Mouse (Mus musculus) embryo, embryonic 11 days (tissue): ENCODE results near the gene Pmepa1.

Experiments used
- DNase-seq: peaks from one replicate; pipeline ENCODE4 v3.0.0-alpha.2; 2015

The Pmepa1 gene

GRCm38 (mm10) chr2:173224832-173225231, 51.5 kb downstream of the Pmepa1 start:
- no peak for DNase-seq

- no peak for DNase-seq
Measured at GRCm38 (mm10) chr2:173224097-173224496, 52.2 kb downstream of the Pmepa1 start.

- DNase-seq: no peak
Measured at GRCm38 (mm10) chr2:173223496-173223895, 52.8 kb downstream of the Pmepa1 start.

GRCm38 (mm10) chr2:173220754-173221153, 55.6 kb downstream of the Pmepa1 start:
- no peak for DNase-seq

GRCm38 (mm10) chr2:173219256-173219954, 56.9 kb downstream of the Pmepa1 start:
- DNase-seq: peak; percentile 74

DNA sequence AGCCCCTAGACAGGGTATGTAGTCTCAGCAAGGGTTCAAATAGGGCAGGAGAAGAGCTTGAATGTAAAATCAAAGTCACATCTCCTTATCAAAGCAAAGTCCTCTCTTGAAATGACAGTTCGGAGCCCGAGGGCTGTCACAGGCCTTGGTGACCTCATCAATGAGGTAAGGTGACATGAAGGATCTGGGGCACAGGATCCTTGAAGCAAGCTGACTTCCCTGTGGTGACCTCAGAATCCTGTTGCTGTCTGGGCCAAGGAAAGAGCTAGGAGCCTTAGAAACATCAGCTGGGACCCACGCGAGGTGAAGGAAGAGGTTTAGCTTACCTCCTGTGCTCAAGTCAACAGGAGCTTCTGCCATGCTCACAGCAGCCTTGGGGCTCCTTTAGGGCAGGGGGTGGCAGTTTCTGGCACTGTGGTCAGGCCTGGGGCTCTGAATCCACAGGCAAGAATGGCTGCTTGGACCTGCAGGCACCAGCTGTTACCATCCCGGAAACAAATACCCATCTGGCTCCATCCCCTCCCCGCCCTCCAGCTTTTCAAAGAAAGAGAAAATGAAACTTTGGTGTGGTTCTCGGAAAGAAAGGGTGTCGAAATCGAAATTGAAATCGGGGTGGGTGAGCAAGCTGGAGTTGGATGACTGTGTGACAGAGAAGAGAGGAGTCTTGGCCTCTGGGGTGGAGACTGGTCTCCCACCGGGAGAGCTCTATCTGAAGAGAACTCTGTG, 57.8 kb downstream of the Pmepa1 start, which contains the start of gene Zbp1:
Gene Zbp1, minus strand, starts transcription at position 508 of the 726 bp plus-strand sequence.
- DNase-seq: no peak

DNA sequence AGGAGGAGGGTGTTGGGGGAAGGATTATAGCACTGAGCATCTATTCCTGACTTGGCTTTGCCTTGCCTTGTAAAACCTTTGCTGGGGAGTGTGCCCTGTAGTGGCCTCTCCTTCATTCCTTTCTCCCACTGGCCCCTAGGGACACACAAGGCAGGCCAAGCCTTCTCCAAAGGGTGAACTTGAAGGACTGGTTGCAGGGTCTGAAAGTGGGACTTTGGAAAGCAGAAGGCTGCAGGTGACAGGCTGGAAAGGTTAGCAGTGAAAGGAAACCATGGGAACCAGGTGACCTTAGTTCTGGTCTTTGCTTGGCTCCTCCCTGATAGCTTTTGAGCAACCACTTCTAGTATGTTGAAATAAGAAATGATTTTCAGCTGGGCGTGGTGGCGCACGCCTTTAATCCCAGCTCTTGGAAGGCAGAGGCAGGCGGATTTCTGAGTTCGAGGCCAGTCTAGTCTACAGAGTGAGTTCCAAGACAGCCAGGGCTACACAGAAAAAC, 58.5 kb downstream of the Pmepa1 start:
- no peak for DNase-seq

DNA sequence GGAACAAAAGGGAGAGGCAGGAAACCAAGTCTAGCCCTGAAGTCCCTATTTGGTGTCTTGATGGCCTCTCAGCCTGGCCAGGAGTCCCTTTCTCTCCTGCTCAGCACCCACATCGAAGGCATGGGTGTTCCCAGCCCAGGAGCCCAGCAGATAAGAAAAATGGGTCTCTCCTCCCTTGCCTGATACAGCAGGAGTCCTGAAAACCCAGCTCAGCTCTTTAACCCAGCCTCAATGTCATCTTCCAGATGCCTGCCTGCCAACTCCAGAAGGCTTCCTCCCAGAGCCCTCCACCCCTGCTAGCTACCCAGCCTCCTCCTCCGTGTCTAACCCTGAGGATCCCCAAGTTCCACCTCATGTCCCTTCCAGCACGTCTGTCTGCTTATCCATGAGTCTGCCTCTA, 59.1 kb downstream of the Pmepa1 start:
- DNase-seq: no peak

DNA sequence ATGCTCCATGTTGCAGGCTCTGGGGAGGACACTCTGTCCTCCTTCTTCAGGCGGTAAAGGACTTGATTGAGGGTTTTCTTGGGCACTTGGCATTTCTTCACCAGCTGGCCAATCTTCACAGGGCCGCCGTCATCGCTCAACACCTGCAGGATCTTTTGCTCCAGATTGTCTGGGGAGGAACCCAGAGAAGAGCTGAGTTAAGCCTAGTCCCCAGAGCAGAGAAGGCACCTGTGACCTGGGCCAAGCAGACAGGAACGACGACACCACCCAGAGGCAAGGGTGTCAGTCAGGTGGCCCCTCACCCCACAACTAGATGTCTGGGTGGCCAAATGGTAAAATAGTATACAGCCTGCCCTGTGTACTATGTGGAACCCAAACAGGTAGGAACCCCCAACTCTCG, 59.5 kb downstream of the Pmepa1 start:
- no peak for DNase-seq

DNA sequence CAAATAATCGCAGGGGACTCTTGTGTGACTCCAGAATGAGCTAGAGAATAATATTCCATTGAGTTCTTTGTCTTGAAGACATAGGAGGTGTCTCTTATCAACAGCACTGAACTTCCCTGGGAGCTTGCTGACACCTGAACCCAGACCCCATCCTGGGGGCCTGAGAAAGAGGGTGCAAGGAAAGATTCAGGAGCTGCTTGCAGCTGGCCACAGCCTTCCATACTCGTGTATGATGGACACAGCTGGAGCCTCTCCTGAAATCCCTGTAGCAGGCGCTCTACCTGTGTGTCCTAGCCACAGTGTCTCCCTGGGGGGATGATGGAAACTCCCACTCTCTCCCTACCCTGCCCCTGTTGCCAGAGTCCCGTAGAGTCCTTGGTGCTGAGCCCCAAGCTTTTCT, 64.1 kb downstream of the Pmepa1 start:
- no peak for DNase-seq

GRCm38 (mm10) chr2:173209091-173209815, 67.1 kb downstream of the Pmepa1 start:
- DNase-seq: no peak

DNA sequence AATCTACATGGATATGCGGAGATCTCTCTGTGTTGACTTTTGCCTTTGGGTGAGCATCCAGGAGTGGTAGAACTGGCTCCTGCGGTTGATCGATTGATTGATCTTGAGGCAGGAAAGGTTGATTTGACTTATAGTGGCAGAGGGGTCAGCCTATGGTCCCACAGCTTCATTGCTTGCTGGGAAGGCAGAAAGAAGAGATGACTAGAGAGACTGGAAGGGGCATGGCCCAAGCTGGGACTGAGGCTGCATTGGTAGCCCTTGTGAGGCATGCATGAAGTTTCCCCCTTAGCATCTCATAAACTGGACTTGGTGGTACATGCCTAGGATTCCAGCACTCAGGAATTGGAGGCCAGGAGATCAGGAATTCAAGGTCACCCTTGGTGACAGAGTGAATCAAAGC, 69.3 kb downstream of the Pmepa1 start:
- DNase-seq: no peak

- DNase-seq: no peak
Measured at GRCm38 (mm10) chr2:173205563-173206099, 70.7 kb downstream of the Pmepa1 start.

GRCm38 (mm10) chr2:173204671-173205070, 71.7 kb downstream of the Pmepa1 start:
- DNase-seq: no peak

DNA sequence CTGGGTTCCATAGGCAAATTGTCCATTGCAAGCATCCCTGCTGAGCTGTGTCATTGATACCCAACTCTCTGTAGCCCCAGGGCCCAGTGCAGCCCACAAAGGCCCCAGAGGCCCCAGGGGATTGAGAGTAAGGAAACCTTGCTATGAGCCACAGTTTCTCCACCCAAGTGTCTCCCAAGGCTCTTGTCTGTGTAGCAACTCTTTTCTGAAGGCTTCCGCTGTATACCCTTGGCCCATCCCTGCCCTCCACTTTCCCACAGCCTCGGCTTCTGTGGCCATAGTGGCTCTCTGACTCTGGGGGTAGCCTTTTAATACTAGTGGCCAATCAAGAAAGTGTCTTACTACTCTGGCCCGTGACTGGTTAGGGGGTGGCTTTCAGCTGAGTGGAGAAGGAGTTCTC, 72.6 kb downstream of the Pmepa1 start:
- no peak for DNase-seq

DNA sequence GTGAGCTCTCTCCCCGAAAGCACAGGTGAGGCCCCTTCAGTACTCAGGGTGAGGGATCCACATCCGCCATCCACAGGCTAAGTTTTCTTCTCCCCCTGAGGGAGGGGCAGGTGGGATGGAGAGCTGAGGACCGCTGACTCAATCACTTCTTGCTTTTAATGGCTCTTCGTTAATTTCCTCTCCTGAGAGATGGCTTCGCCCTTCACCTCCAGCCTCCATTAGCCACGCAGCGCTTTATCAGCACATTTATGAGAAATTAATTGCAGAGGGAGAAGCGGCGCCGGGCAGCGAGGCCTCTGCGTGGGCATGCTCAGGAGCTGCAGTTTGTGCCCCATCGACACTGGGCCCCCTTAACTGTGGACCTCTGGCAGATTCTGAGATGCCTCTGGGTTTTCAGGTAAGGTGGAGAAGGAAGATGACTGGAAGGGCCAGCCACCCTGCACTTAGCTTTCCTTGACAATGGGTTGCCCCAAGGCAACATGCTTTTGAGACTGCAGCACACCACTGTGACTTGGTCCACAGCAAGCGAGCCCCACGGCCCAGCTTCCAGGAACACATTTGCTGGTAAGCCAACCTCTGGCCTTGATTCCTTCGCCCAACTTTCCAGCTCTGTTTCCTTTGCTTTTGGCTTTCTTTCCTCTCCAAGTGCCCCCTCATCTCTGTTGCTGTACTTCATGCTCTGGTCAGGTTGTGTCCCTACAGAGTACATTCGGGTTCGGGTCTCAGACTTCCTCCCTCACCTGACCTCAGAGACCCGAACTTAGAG, 73.2 kb downstream of the Pmepa1 start:
- no peak for DNase-seq

DNA sequence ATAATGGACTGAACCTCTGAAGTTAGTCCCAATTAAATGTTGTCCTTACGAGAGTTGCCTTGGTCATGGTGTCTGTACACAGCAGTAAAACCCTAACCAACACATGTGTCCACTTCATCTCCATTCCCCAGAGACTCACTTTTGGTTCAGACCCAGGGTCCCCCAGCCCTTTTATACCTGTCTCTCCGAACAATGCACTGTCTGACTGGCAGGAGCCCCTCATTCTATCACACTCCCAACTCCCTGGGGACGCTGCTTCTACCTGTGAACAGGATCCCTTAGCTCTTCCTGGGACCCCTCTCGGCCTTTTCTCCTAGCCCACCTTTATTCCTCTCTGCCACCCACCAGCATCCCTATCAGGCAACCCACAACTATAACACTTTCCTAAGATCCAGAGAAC, 81.5 kb downstream of the Pmepa1 start:
- no peak for DNase-seq

DNA sequence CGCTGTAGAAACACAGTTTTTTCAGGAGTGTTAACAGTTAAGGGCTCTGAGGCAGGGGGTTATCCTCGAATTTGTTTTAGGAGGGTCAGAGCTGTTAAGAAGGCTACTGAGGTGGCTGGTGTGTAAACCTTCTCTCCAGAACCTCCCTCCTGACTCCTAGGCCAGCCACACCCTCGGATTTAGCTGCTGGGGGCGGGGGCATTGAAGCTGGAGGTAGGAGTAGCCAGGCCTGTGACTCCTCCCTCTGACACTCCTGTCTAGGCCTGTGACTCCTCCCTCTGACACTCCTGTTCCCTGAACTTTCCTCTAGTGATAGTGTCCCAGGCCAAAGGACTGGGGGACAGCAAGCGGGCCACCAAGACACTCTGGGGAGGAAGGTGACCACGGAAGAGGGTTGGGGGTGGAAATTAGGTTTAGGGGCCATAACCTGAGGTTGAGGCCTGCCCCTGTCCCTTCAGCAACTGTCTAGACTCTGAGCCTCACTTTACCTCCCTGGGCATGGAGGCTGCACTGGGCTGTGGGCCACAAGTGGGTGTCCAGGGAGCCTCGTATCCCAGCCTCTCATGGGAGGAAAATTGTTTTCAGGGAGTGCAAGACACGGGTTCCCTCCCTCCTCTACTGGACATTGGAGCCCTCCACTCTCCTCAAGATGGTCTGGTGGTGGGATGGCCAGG, 89.0 kb downstream of the Pmepa1 start:
- no peak for DNase-seq

DNA sequence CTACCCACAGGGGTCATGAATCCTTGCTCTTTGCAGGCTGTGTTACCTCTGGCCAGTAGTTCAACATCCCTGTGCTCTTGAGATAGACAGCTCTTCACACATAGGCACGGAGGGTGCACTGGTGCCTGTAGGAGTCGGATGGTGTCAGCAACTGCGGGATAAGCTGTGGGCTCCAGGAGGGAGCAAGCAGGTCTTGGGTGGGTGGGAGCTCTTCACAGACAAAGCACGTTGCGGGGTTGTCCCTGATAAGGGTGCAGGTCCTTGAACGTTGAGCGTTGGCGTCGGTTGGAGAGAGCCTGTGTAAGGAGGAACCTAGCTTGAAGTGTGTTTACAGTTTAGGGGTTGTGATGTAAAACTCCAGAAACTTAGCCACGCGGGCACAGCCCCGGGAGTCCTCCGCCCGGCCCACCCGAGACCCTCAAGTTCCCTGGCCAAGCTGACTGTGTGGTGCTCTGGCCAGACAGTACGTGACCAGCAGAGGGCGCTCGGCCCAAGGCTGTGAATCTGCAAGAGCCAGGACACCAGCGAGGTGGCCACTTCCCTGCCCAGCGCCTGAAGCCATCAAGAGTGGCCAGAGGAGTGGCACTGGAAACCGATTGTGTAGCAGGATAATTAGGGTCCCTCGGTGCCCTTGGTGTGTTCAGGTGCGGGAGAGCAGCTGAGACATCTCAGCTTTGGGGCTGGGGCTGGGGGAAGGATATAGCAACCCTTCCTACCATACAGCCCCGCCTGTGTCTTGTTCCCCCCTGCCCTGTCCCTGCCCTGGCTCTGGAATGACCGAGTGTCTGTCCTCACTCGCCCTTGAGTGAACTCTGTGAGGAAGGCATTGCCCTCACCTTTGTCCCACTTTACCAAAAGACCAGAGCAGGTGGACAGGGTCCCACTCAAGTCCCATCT, 90.0 kb downstream of the Pmepa1 start:
- peak; percentile 89 for DNase-seq

GRCm38 (mm10) chr2:173185282-173185681, 91.1 kb downstream of the Pmepa1 start:
- DNase-seq: no peak
